Mouse (Mus musculus) embryonic stem cell, embryonic (primary cell): ENCODE measurements around the gene Glt6d1.
"Not testable (repeated sequence)": the region's sequence is repeated elsewhere in the genome, so short reads cannot be mapped to it uniquely, and the experiment has no call there.

Experiments used
- CTCF ChIA-PET, 4 experiments: fragments of 300-600 bp in 2 of 4; fragments of 350-600 bp in 2 of 4; sonication (Branson Sonifier 250); formaldehyde crosslinking; loops; one replicate each; lab custom pipeline; 2022; ENCODE audit warnings: inconsistent platforms in 2 of 4; lab: Charles Lee
- POLR2A ChIA-PET, 4 experiments: fragments of 300-600 bp in 2 of 4; fragments of 350-600 bp in 2 of 4; sonication (Branson Sonifier 250); formaldehyde crosslinking; loops; one replicate each; lab custom pipeline; 2022; ENCODE audit warnings: antibody characterized with exemption in 4 of 4, inconsistent platforms in 1 of 4; lab: Charles Lee

Gene Glt6d1

GRCm38 (mm10) chr2:25815748-25816147, at the start of gene Glt6d1:
Glt6d1 (minus strand) TSS chr2:25815848.
- POLR2A ChIA-PET = interaction anchor here in 1 of 4 experiments (0.8 kb wide), 1 partner anchor 13 kb away, joined by 3 read pairs; no protein-coding TSS in a partner anchor

GRCm38 (mm10) chr2:25865412-25865811, 49.8 kb upstream of the Glt6d1 start:
- CTCF ChIA-PET = no interaction called here
- POLR2A ChIA-PET = no interaction called here

More at GRCm38 (mm10) chr2:25815748-25816147, at the start of gene Glt6d1:
- CTCF ChIA-PET = not testable (repeated sequence)

DNA sequence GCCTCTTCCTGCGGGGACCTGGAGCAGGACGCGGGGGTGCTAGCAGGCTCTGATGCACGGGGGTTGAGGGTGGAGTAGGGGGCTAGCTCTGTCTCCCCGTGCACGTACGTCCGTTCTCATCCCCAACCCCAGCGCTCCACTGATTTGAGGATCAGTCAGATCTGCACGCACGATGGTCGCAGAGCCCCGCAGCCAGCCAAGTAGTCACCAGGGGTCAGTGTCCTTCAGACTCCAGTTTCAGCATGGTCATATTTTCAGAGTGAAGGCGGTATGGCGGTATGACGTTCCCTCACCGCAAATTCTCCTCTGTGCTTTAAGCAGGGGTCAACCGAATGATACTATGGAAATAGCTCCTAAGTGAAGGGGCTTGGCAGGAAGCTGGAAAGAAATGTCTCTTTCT, 48.6 kb upstream of the Glt6d1 start:
- POLR2A ChIA-PET = interaction anchor here in 2 of 4 experiments (0.6 to 1.7 kb wide), 7 partner anchors 13 to 929 kb away, joined by 3 to 5 read pairs (median 3); partner anchors contain the start of genes Arrdc1 (in 1 of the 2) and Camsap1 (in 1 of the 2)

DNA sequence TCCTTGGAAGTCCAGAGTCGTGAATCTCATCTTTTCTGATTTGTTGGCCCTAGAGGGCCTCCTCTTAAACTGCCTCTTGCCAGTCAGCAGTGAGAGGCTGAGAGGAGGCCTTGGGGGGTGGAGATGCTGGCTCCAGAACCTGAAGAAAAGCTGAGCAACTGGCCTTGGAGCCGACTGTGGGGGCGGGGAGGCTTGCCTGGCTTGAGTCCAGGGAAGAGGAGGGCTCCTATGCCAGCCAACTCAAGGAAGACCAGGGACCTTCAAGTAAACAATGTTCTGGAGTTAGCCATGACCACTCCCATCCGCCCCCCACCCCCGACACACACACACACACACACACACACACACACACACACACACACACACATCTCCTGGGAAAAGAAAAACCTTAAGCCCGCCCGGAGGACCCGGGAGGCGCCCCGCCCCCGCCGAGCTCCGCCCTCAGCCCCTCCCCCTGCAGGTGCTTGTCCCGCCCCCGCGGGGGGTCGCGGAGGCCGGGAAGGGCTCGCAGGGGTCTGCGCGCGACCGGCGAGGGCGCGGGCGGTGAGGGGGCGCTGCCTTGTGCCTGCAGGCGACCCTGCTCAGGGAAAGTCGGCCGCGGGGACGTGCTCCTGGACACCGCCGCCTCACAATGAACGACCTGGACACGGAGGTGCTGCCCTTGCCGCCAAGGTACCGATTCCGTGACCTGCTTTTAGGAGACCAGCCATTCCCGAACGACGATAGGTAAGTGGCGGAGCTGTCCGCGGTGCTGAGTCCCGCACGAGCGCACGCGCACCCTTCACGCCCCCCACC, 47.9 kb upstream of the Glt6d1 start, which contains the start of gene Kcnt1:
Gene Kcnt1, plus strand, starts transcription at position 398 of the 795 bp plus-strand sequence.
- POLR2A ChIA-PET = interaction anchor here in 2 of 4 experiments (0.6 to 1.7 kb wide), 11 partner anchors 10 to 929 kb away, joined by 3 to 8 read pairs (median 3); partner anchors contain the start of genes Arrdc1 (in 1 of the 2) and Camsap1 (in 1 of the 2)
- CTCF ChIA-PET = interaction anchor here (0.6 to 1.5 kb wide), 5 partner anchors 11 to 68 kb away, joined by 3 to 7 read pairs (median 4); no protein-coding TSS in a partner anchor

More for the DNA sequence above, 48.6 kb upstream of the Glt6d1 start:
- CTCF ChIA-PET = interaction anchor here in 2 of 4 experiments (0.6 to 1.5 kb wide), 3 partner anchors 11 to 28 kb away, joined by 3 to 4 read pairs (median 4); no protein-coding TSS in a partner anchor

- ChIA-PET CTCF (no interaction called here), POLR2A (interaction anchor here in 2 of 4 experiments (0.8 to 1.7 kb wide), 8 partner anchors 10 to 928 kb away, joined by 3 to 8 read pairs (median 3); partner anchors contain the start of gene Arrdc1 (in 1 of the 2))
Observed at GRCm38 (mm10) chr2:25862696-25863270, 47.1 kb upstream of the Glt6d1 start.

DNA sequence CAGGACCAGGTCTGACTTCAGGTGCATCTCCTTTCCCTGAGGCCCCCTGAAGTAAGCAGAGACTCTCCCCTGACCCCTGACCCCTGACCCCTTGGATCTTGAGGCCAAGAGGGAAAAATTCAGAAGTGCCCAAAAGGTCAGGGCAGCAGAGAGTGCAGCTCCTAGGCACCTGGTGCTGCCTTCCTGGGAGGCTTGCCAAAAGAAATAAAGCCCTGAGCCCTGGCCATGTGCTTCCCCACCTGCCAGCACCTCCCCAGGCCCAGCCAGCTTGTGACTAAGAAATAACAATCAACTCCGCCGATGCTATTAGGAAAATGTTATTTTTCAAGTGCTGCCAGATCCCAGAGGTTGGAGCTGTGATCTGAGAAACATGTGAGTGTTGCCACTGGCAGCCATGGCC, 46.4 kb upstream of the Glt6d1 start:
- ChIA-PET POLR2A (no interaction called here), CTCF (no interaction called here)

DNA sequence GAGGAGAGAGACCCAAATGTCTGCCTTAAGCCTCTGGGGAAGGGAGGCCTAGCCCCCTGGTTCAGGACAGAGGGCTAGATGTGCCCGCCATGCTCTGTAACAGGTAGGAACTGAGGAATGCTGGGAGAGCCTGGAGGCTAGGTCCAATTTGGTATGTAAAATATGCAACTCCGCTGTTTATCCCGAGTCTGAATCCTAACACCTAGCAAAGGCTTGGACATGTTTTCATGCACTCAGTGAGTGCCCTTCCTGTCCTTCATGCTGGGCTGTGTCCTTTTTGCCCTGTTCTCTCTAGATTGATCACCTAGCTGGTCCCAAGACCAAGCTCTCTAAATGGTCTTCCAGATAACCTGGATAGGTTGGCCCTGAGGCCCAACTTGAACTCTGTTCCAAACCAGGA, 44.2 kb upstream of the Glt6d1 start:
- CTCF ChIA-PET = no interaction called here
- POLR2A ChIA-PET = no interaction called here

DNA sequence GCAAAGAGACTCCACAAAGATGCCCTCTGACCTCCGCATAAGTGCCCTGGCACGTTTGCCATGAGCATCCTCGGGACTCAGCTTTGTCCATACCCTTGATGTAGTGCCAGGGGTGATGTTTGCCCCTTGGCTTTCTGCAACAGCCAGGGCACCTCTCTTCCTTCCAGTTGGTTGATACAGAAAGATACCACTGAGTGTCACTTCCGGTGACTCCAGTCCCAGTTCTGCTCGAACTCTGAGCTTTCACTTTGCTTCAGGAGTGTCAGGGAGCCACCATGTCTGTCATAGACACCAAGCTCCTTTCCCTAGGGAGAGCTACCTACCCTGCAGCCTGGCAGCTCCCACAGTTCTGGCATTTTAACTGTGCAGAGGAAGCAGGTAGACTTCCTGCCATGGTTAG, 38.4 kb upstream of the Glt6d1 start:
- POLR2A ChIA-PET = no interaction called here
- CTCF ChIA-PET = no interaction called here

DNA sequence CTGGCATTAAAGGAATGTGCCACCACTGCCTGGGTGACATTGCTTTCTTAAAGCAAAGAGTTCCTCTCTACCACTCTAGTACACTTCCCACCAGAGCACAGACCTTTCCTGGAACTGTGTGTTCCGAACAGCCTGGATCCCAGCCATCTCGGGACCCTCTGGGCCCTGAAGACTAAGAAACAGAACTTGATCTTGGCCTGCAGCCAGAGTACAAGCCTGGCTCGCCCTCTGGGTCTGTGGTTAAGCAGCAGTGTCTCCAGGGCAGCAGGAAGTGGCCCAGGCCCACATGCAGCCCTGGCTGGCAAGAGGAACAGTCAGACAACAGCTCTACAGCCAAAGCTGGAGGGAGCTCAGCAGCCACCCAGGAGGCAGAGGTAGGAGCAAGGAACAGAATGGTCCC, 37.0 kb upstream of the Glt6d1 start:
- ChIA-PET CTCF (no interaction called here), POLR2A (interaction anchor here in 2 of 4 experiments (0.9 to 1.8 kb wide), 4 partner anchors 10 to 288 kb away, joined by 3 to 4 read pairs (median 4); partner anchors contain the start of genes Camsap1 (in 1 of the 2) and Kcnt1 (in 1 of the 2))

- POLR2A ChIA-PET = no interaction called here
- CTCF ChIA-PET = interaction anchor here in 3 of 4 experiments (0.9 to 1.4 kb wide), 3 partner anchors 38 to 303 kb away, joined by 3 read pairs; no protein-coding TSS in a partner anchor
Observed at GRCm38 (mm10) chr2:25850330-25850729, 34.7 kb upstream of the Glt6d1 start.

- ChIA-PET CTCF (interaction anchor here in 2 of 4 experiments (0.6 to 1.7 kb wide), 5 partner anchors 9 to 555 kb away, joined by 3 to 9 read pairs (median 3); no protein-coding TSS in a partner anchor), POLR2A (interaction anchor here in 3 of 4 experiments (0.5 to 1.2 kb wide), 5 partner anchors 13 to 318 kb away, joined by 3 read pairs; no protein-coding TSS in a partner anchor)
Observed at GRCm38 (mm10) chr2:25847226-25847625, 31.6 kb upstream of the Glt6d1 start, which contains the start of gene Sohlh1. Sohlh1 (minus strand) TSS chr2:25847248.

DNA sequence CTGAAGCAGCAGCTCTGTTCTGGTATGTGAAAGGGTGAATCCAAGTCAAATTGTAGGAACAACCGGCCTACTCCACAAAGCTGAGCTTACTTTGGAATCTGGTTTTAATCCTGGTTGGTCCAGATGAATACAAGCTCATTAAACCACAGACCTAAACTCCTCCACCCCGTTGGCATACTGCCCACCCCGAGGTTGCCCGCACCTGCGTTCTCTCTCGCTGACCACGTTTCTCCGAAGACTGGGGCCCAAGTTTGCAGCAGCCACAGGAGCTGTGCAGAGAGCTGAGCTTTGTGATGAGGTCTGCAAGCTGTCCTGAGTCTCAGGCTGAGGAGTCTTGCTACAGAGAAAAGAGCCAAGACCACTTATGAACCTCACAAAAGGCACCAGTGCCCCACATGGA, 30.9 kb upstream of the Glt6d1 start:
- ChIA-PET POLR2A (interaction anchor here in 2 of 4 experiments (0.6 to 1.2 kb wide), 4 partner anchors 73 to 463 kb away, joined by 3 read pairs; no protein-coding TSS in a partner anchor), CTCF (interaction anchor here in 3 of 4 experiments (0.8 to 1.7 kb wide), 8 partner anchors 9 to 387 kb away, joined by 3 to 9 read pairs (median 3); partner anchors contain the start of gene Ajm1 (in 1 of the 3))

DNA sequence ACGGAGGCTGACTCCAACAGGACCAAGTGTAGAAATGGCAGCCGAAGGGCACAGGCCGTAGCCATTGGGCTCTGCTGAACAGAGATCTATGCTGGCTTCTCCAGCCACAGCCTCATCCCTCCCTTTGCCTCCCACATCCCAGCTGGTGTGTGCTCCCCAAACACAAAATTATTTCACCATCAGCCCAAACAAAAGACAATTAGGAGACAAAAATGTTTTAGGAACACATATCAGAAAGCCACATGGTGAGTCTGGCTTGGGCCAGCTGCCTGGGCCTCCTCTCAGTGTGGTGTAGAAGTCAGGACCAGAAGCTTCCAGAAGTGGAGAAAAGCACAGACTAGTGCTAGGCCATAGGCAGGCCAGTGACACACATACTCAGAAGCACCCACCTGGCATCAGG, 28.4 kb upstream of the Glt6d1 start:
- CTCF ChIA-PET = interaction anchor here in 2 of 4 experiments (0.8 to 1.7 kb wide), 2 partner anchors 8 kb away, joined by 4 to 7 read pairs; no protein-coding TSS in a partner anchor

GRCm38 (mm10) chr2:25842758-25843157, 27.1 kb upstream of the Glt6d1 start:
- CTCF ChIA-PET = interaction anchor here in 1 of 4 experiments (1.6 kb wide), 1 partner anchor 45 kb away, joined by 4 read pairs; no protein-coding TSS in a partner anchor
- POLR2A ChIA-PET = interaction anchor here in 1 of 4 experiments (0.5 kb wide), 1 partner anchor 147 kb away, joined by 4 read pairs; no protein-coding TSS in a partner anchor

More for the DNA sequence above, 28.4 kb upstream of the Glt6d1 start:
- POLR2A ChIA-PET = no interaction called here

DNA sequence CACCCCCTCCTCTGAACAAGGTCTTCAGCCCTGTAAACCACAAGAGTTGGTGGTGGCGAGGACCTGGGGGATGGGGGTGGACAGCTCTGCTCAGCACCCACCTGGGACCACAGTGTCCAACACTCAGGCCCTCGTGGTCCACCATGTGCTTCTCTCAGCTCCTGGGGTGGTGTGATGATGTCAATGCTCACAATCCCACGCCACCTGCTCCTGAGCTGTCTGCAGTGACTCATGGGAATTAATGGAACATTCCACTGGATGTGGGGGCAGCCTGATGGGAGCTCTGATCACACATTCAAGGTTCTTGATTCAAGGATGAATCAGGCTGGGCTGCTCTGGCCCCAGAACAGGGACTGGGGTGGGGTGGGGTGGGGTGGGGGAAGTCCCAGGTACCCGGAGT, 26.5 kb upstream of the Glt6d1 start:
- CTCF ChIA-PET = interaction anchor here in 2 of 4 experiments (0.6 to 1.6 kb wide), 2 partner anchors 46 to 210 kb away, joined by 4 to 5 read pairs; no protein-coding TSS in a partner anchor
- POLR2A ChIA-PET = interaction anchor here in 1 of 4 experiments (0.5 kb wide), 1 partner anchor 146 kb away, joined by 4 read pairs; no protein-coding TSS in a partner anchor

DNA sequence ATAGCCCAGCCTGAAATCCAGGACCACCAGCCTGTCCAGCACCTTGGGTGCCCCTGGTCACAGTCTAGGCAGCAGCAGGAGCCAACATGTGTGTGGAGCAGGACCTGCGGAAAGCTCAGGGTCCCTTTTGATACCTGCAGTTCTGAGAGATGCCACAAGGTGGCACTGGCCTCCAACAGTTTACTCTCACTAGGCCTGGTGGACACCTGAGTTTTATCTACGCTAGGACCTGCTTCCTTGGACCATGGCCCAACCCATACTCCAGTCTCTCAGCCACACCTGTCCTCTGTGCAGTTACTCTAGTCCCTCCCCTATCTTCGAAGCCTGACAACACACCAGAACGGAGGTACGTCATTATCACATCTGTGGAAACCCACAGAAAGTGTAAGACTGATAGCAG, 20.6 kb upstream of the Glt6d1 start:
- ChIA-PET CTCF (interaction anchor here (0.6 to 2.3 kb wide), 48 partner anchors 8 to 609 kb away, joined by 3 to 16 read pairs (median 3); partner anchors contain the start of genes Kcnt1 (in 1 of the 4), Lcn9 (in 1 of the 4), Sec16a (in 1 of the 4) and Sohlh1 (in 1 of the 4)), POLR2A (interaction anchor here in 3 of 4 experiments (0.7 to 1.3 kb wide), 5 partner anchors 10 to 671 kb away, joined by 3 to 6 read pairs (median 4); no protein-coding TSS in a partner anchor)

DNA sequence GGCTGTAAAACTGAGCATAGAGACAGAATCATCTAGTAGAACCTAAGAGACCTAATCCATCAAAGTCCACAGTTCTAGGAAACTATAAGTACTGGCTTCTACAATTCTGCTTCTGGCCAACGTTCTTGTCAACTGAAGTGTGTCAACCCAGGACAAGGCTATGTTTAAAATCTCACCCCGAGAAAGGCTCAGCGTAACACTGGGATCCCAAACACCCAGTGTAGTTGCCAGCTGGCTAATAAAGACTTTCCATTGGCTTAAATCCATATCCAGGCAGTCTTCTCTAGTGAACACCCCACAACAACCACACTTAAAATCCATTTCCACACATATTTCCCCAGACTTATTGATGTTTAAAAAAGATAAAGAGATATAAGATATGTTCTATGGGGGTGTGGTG, 15.1 kb upstream of the Glt6d1 start:
- POLR2A ChIA-PET = no interaction called here
- CTCF ChIA-PET = no interaction called here
